Mouse (Mus musculus) megakaryocyte, embryonic 14.5 days (primary cell): ENCODE data around the gene Stard5.

Experiments used
- FLI1 ChIP-seq: IDR thresholded peaks from 2 replicates; pipeline ENCODE4 v1.6.1; 2012; ENCODE audit warnings: low read length, inconsistent platforms, mixed read lengths
- GATA1 ChIP-seq: IDR thresholded peaks from 3 replicates; pipeline ENCODE4 v1.6.1; 2012; ENCODE audit warnings: mixed read lengths, low read length, inconsistent platforms, borderline replicate concordance

DNA sequence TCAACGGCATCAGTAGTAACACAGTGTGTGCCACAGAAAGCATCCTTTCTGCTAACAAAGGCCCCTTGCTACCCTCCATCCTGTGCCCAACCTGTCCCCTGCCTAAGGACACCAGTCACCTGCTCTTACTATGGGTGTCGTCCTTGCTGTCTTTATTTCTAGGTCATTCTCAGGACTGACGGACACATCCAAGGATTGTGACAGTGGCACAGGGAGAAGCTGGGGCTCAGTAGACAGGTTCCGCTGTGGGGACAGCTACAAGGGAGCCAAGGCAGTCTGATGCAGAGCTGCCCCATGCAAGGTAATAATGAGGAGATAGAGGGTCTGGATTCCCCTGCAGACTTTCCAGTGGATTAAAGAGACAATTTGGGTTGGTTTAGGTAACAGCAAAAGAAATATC, 46.7 kb downstream of the Stard5 start:
- TF ChIP-seq GATA1: no peak
- no peak for TF ChIP-seq FLI1
